Mouse (Mus musculus): ENCODE results near the gene Lmln. TPM values are rescaled to one million over a fixed set of nuclear protein-coding genes. Genes with fewer than 3 reads are reported as not detected.
"Not testable (repeated sequence)": the region's sequence is repeated elsewhere in the genome, so short reads cannot be mapped to it uniquely, and the experiment has no call there.

Gene Lmln
- polyA plus RNA-seq, 1 experiment from 2014 or later, result 4.5 TPM

DNA sequence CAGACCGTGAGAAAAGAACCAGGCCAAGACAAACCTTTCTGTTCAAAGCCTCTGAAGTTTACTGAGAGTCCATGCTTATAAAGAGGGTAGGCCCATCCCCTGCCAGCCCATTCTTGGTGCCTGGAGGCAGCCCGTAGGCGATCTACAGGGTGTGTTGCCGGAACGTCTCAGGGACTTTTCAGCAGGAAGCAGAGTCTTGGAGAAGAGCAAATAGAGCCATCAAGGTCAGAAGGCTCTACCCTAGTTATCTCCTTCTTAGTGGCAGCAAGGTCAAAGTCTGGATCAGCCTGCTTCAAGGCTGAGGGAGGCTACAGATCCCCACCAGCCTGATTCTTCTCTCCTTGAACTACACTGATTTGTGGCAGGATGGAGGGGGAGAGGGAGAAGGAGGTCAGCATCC lies 114.5 kb downstream of the Lmln start:
- 90% methylated on average over 5 of the region's 5 CpGs for WGBS
- not testable (repeated sequence) for H3K36me3 ChIP-seq (ENCODE audit: control insufficient read depth, insufficient read depth); ATAC-seq; H3K4me1 ChIP-seq (replicated peaks; ENCODE audit: control insufficient read depth, insufficient read depth, low read length); H3K4me2 ChIP-seq (ENCODE audit: low read length); H3K9ac ChIP-seq (replicated peaks; ENCODE audit: low read depth, low read length); H3K4me3 ChIP-seq (replicated peaks; ENCODE audit: low read length); H3K27ac ChIP-seq (ENCODE audit: low read length); H3K27me3 ChIP-seq (replicated peaks; ENCODE audit: control insufficient read depth, insufficient read depth, low read length); H3K9me3 ChIP-seq (ENCODE audit: control insufficient read depth, low read length)

MicroRNAs encoded within 50 kb of the gene (microRNA counts, 519-probe panel; counts per million panel counts)
- microRNA mmu-miR-1947, result not detected

Small RNAs within 50 kb of the gene (microRNA-seq; reads per million reads assigned to microRNA genes)
- gene Gm22231, result not detected
- gene Mir1947, result 5.8 reads per million, percentile 24 among the genes with 10 or more reads in this experiment

Other genes with a start within 250 kb of the Lmln start
- gene Fyttd1, start 185.0 kb upstream of the Lmln start, polyA plus RNA-seq (2015; fragmentation: Nextera tagmentation; extraction: Ambion mirVana), result 119 and 129 TPM in 2 replicates
- gene Rubcn, start 184.8 kb upstream of the Lmln start, polyA plus RNA-seq (2015; fragmentation: Nextera tagmentation; extraction: Ambion mirVana), result 38.6 and 40.4 TPM in 2 replicates
- gene Lrch3, start 148.4 kb upstream of the Lmln start, polyA plus RNA-seq (2015; fragmentation: Nextera tagmentation; extraction: Ambion mirVana), result 39.0 and 44.7 TPM in 2 replicates
- gene Iqcg, start 6.3 kb upstream of the Lmln start, polyA plus RNA-seq (2015; fragmentation: Nextera tagmentation; extraction: Ambion mirVana), result 3.9 and 4.7 TPM in 2 replicates
- gene Rpl35a, start 6.1 kb upstream of the Lmln start, polyA plus RNA-seq (2015; fragmentation: Nextera tagmentation; extraction: Ambion mirVana), result 455 and 506 TPM in 2 replicates
- 16.7 and 18.1 TPM in 2 replicates for gene Osbpl11, start 122.5 kb downstream of the Lmln start, polyA plus RNA-seq (2015; fragmentation: Nextera tagmentation; extraction: Ambion mirVana)
- 87.0 and 93.2 TPM in 2 replicates for gene Snx4, start 188.9 kb downstream of the Lmln start, polyA plus RNA-seq (2015; fragmentation: Nextera tagmentation; extraction: Ambion mirVana)

Measured in forebrain, embryonic 16.5 days (tissue).